Mouse (Mus musculus): ENCODE data around the gene Gm5797.
"Not testable (repeated sequence)": the region's sequence is repeated elsewhere in the genome, so short reads cannot be mapped to it uniquely, and the experiment has no call there.

Gm5797 gene

GRCm38 (mm10) chr14:7332295-7332694, at the start of gene Gm5797:
Gm5797 (minus strand) TSS chr14:7332395.
- DNase-seq (ENCODE audit: low read depth), result not testable (repeated sequence)

- not testable (repeated sequence) for DNase-seq (ENCODE audit: low read depth)
Measured at GRCm38 (mm10) chr14:7365034-7365433, 32.8 kb upstream of the Gm5797 start, which contains the start of gene Gm8374. Gm8374 (minus strand) TSS chr14:7365134.

GRCm38 (mm10) chr14:7315093-7315492, 17.1 kb downstream of the Gm5797 start:
- DNase-seq (ENCODE audit: low read depth), result peak; percentile 14

GRCm38 (mm10) chr14:7314661-7315060, 17.5 kb downstream of the Gm5797 start, which contains the start of gene Gm3739:
Gm3739 (minus strand) TSS chr14:7315049.
- not testable (repeated sequence) for DNase-seq (ENCODE audit: low read depth)

All from naive thymus-derived CD4-positive, alpha-beta T cell, adult 2 months (primary cell).